Comparison of ENCODE assay signal across 8 mouse cellular contexts in the genomic region with DNA sequence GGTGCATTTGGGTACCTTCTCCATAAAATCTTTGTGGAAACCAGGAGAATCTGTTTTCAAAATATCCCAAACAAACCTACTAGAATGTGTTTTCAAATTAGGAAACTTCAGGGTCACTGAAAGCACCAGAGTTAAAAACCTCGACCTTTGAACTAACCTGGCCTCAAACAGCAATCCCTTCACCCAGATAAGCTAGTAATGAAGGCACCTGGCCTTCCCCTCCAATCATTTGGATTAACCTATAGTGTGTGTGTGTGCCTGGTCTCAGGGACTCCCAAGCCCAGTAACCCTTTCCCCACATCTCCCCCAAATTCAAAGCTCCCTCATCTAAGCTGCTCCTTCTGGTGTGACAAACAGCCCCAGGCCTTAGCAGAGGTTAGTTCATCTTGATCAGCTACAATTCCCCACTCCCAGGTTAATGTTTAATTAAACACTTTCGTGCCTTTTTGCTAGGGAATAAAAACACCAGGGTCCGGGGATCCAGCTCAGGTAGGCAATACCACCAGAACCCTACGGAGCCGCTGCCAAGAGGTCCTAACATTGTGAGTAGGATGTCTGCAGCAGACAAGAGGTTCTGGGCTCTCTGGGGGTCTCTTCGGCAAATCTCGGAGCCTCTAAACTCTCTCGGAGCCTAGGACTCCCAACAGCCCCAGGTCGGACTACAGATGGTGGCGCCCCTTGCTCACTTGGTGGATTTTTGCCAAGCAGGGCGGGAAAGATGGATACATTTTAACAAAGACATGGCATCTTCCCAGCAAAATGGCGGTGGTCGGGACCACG. TPM values are rescaled to one million over a fixed set of nuclear protein-coding genes. Genes with fewer than 3 reads are reported as not detected.
A peak's percentile ranks its signal among the peaks of the same experiment; 100 is the strongest.
DNase-seq lines count a peak whose midpoint lies in the region; ATAC-seq and TF ChIP-seq lines count a peak whose summit lies in the region.

No protein-coding gene starts in this region.

- H3K27me3 ChIP-seq in intestine, embryonic 16.5 days (replicated peaks; ENCODE audit: control insufficient read depth, insufficient read depth, low read length), result no peaks in the 10 kb centered on the region
- H3K27me3 ChIP-seq in liver, postnatal 0 days (ENCODE audit: insufficient read depth, low read length), result peaks cover 25% of the 10 kb centered on the region

- TF ChIP-seq CTCF in liver, postnatal 0 days (IDR thresholded peaks at IDR 0.05; ENCODE audit: low read depth), result no peak

- H3K27ac ChIP-seq in intestine, embryonic 16.5 days (ENCODE audit: low read length), result peak overlapping the region; percentile 98
- peak overlapping the region; percentile 94 for H3K27ac ChIP-seq in liver, postnatal 0 days (ENCODE audit: low read depth)

- no peak for ATAC-seq in intestine, embryonic 16.5 days
- peak; percentile 2; the same call in 1 of the 2 replicates for ATAC-seq in liver, postnatal 0 days

- H3K36me3 ChIP-seq in intestine, embryonic 16.5 days (ENCODE audit: control insufficient read depth, insufficient read depth, low read length), result no peaks in the 10 kb centered on the region
- no peaks in the 10 kb centered on the region for H3K36me3 ChIP-seq in liver, postnatal 0 days (replicated peaks; ENCODE audit: insufficient read depth, low read length)

- peak overlapping the region; percentile 100 for H3K9ac ChIP-seq in intestine, embryonic 16.5 days (ENCODE audit: low read depth, low read length)
- peak overlapping the region; percentile 89 for H3K9ac ChIP-seq in liver, postnatal 0 days (replicated peaks)

- H3K4me1 ChIP-seq in intestine, embryonic 16.5 days (ENCODE audit: control insufficient read depth, insufficient read depth, low read length), result peaks cover 35% of the 10 kb centered on the region
- H3K4me1 ChIP-seq in liver, postnatal 0 days (ENCODE audit: insufficient read depth), result peaks cover 34% of the 10 kb centered on the region

- peak; percentile 68 for DNase-seq in cerebellum, adult 11-12 months
- DNase-seq in cerebellum, adult 18-20 months, result no peak
- DNase-seq in cerebellum, postnatal 25 days, result peak; percentile 42 to 53
- DNase-seq in liver, postnatal 0 days, result peak; percentile 49
- DNase-seq in adrenal gland, adult (ENCODE audit: inconsistent age in 2 of 2, low spot score in 1 of 2), result no peak
- DNase-seq in spleen, postnatal 14 days (ENCODE audit: low spot score in 2 of 2), result no peak
- no peak for DNase-seq in frontal cortex, postnatal 14 days (ENCODE audit: low spot score in 2 of 2)

- H3K4me2 ChIP-seq in intestine, embryonic 16.5 days (ENCODE audit: low read depth, low read length), result peak overlapping the region; percentile 96
- peak overlapping the region; percentile 77 for H3K4me2 ChIP-seq in liver, postnatal 0 days (ENCODE audit: low read depth, low read length)

- TF ChIP-seq EP300 in liver, postnatal 0 days (IDR thresholded peaks at IDR 0.05; ENCODE audit: low read depth), result no peak

- 35% methylated on average over 14 of the region's 14 CpGs for WGBS in intestine, embryonic 16.5 days
- WGBS in liver, postnatal 0 days (ENCODE audit: insufficient replicate concordance), result 48% methylated on average over 14 of the region's 14 CpGs

- no peaks in the 10 kb centered on the region for H3K9me3 ChIP-seq in intestine, embryonic 16.5 days (ENCODE audit: control insufficient read depth, low read length)
- no peaks in the 10 kb centered on the region for H3K9me3 ChIP-seq in liver, postnatal 0 days (ENCODE audit: low read length)

- peak overlapping the region; percentile 69 for H3K4me3 ChIP-seq in intestine, embryonic 16.5 days (ENCODE audit: low read length)
- peak overlapping the region; percentile 64 for H3K4me3 ChIP-seq in liver, postnatal 0 days (ENCODE audit: low read depth, low read length)

RNA-seq across cellular contexts. Expression of a gene that starts 1.5 kb away (rescaled TPM):
- polyA plus RNA-seq in intestine, embryonic 16.5 days (2015; fragmentation: Nextera tagmentation; extraction: Ambion mirVana), result 438 and 456 TPM in 2 replicates
- polyA plus RNA-seq in liver, postnatal 0 days (2015; fragmentation: Nextera tagmentation; extraction: Ambion mirVana), result 125 and 140 TPM in 2 replicates

RNA-seq across cellular contexts. Expression of a gene that starts 15.0 kb away (rescaled TPM):
- polyA plus RNA-seq in intestine, embryonic 16.5 days (2015; fragmentation: Nextera tagmentation; extraction: Ambion mirVana), result 1.8 and 2.3 TPM in 2 replicates
- polyA plus RNA-seq in liver, postnatal 0 days (2015; fragmentation: Nextera tagmentation; extraction: Ambion mirVana), result 0.08 and 0.16 TPM in 2 replicates

RNA-seq across cellular contexts. Expression of a gene that starts 36.0 kb away (rescaled TPM):
- polyA plus RNA-seq in intestine, embryonic 16.5 days (2015; fragmentation: Nextera tagmentation; extraction: Ambion mirVana), result 56.4 and 57.5 TPM in 2 replicates
- polyA plus RNA-seq in liver, postnatal 0 days (2015; fragmentation: Nextera tagmentation; extraction: Ambion mirVana), result 21.3 and 22.5 TPM in 2 replicates

RNA-seq across cellular contexts. Expression of a gene that starts 48.3 kb away (rescaled TPM):
- 221 and 238 TPM in 2 replicates for polyA plus RNA-seq in intestine, embryonic 16.5 days (2015; fragmentation: Nextera tagmentation; extraction: Ambion mirVana)
- 70.9 and 76.4 TPM in 2 replicates for polyA plus RNA-seq in liver, postnatal 0 days (2015; fragmentation: Nextera tagmentation; extraction: Ambion mirVana)

Comparison
In these comparisons a context has a peak if more than half of its experiments do, and no peak if none do; other contexts are left out.
1. DNase-seq: peak in cerebellum, adult 11-12 months (single experiment), cerebellum, postnatal 25 days (2 of 2) and liver, postnatal 0 days (single experiment); none in cerebellum, adult 18-20 months (0 of 2), adrenal gland, adult (0 of 2), spleen, postnatal 14 days (0 of 2) and frontal cortex, postnatal 14 days (0 of 2).